Mouse (Mus musculus) T-cell, adult 66 days (primary cell): Measurements from ENCODE around the gene Olfr558. TPM values are rescaled to one million over a fixed set of nuclear protein-coding genes. Genes with fewer than 3 reads are reported as not detected.

Experiments
- total RNA-seq, 2 experiments: library from RNA; stranded (reverse); gene quantifications; 3 replicates in 1 of 2; 4 replicates in 1 of 2; pipeline ENCODE4 v1.2.4; 2023

The Olfr558 gene
- not detected for total RNA-seq

GRCm38 (mm10) chr7:102701915-102702314 is at the start of gene Olfr558:
Gene Olfr558, plus strand, starts transcription at chr7:102702215.

GRCm38 (mm10) chr7:102658523-102658922 is 43.5 kb upstream of the Olfr558 start, which contains the start of gene Olfr555:
Gene Olfr555, plus strand, starts transcription at chr7:102658823.

GRCm38 (mm10) chr7:102664599-102664998 is 37.4 kb upstream of the Olfr558 start, which contains the start of gene Olfr556:
Gene Olfr556, plus strand, starts transcription at chr7:102664899.

GRCm38 (mm10) chr7:102686944-102687501 is 15.0 kb upstream of the Olfr558 start, which contains the start of gene Trim68:
Gene Trim68, minus strand, starts transcription at chr7:102687327.

GRCm38 (mm10) chr7:102695358-102696125 is 6.5 kb upstream of the Olfr558 start, which contains the start of gene Olfr557:
Gene Olfr557, plus strand, starts transcription at chr7:102695910.

GRCm38 (mm10) chr7:102718970-102719369 is 17.0 kb downstream of the Olfr558 start, which contains the start of gene Olfr33:
Gene Olfr33, minus strand, starts transcription at chr7:102719070.

GRCm38 (mm10) chr7:102727391-102727790 is 25.4 kb downstream of the Olfr558 start, which contains the start of gene Olfr559:
Gene Olfr559, minus strand, starts transcription at chr7:102727491.

GRCm38 (mm10) chr7:102759266-102759665 is 57.3 kb downstream of the Olfr558 start, which contains the start of the genes Olfr560 and Olfr78:
Gene Olfr560, minus strand, starts transcription at chr7:102759366.
Gene Olfr78, minus strand, starts transcription at chr7:102759471.

Other genes with a start within 250 kb of the Olfr558 start
- not detected for gene Olfr543, start 220.5 kb upstream of the Olfr558 start, total RNA-seq
- not detected for gene Olfr544, start 213.9 kb upstream of the Olfr558 start, total RNA-seq
- gene Olfr545, start 202.6 kb upstream of the Olfr558 start, total RNA-seq, result not detected
- not detected for gene Olfr547, start 167.5 kb upstream of the Olfr558 start, total RNA-seq
- not detected for gene Olfr548-ps1, start 161.3 kb upstream of the Olfr558 start, total RNA-seq
- gene Olfr549, start 152.3 kb upstream of the Olfr558 start, total RNA-seq, result not detected
- 10 to 100 TPM; 48.7 to 64.4 TPM for gene Trim21, start 136.7 kb upstream of the Olfr558 start, total RNA-seq
- gene Olfr550, start 130.8 kb upstream of the Olfr558 start, total RNA-seq, result not detected
- not detected for gene Olfr551, start 110.3 kb upstream of the Olfr558 start, total RNA-seq
- not detected for gene Olfr552, start 104.4 kb upstream of the Olfr558 start, total RNA-seq
- gene Olfr553, start 84.0 kb upstream of the Olfr558 start, total RNA-seq, result not detected
- not detected for gene Olfr554, start 63.8 kb upstream of the Olfr558 start, total RNA-seq
- gene Olfr555, start 43.4 kb upstream of the Olfr558 start, total RNA-seq, result not detected
- gene Olfr556, start 37.3 kb upstream of the Olfr558 start, total RNA-seq, result not detected
- 10 to 100 TPM; 12.1 to 15.4 TPM for gene Trim68, start 14.9 kb upstream of the Olfr558 start, total RNA-seq
- gene Olfr557, start 6.3 kb upstream of the Olfr558 start, total RNA-seq, result not detected
- not detected for gene Olfr33, start 16.9 kb downstream of the Olfr558 start, total RNA-seq
- gene Olfr559, start 25.3 kb downstream of the Olfr558 start, total RNA-seq, result not detected
- not detected for gene Olfr560, start 57.2 kb downstream of the Olfr558 start, total RNA-seq
- not detected for gene Olfr78, start 57.3 kb downstream of the Olfr558 start, total RNA-seq
- not detected for gene Olfr561, start 69.0 kb downstream of the Olfr558 start, total RNA-seq
- gene Olfr564, start 101.3 kb downstream of the Olfr558 start, total RNA-seq, result not detected
- not detected for gene Olfr566, start 156.6 kb downstream of the Olfr558 start, total RNA-seq
- gene Olfr568, start 174.9 kb downstream of the Olfr558 start, total RNA-seq, result not detected
- not detected for gene Olfr569, start 188.7 kb downstream of the Olfr558 start, total RNA-seq
- gene Olfr570, start 192.4 kb downstream of the Olfr558 start, total RNA-seq, result not detected
- gene Olfr571, start 215.3 kb downstream of the Olfr558 start, total RNA-seq, result under 1 TPM; 0.12 to 0.17 TPM
- not detected for gene Olfr572, start 222.2 kb downstream of the Olfr558 start, total RNA-seq
- gene Olfr573-ps1, start 240.4 kb downstream of the Olfr558 start, total RNA-seq, result not detected
- gene Olfr574, start 246.3 kb downstream of the Olfr558 start, total RNA-seq, result not detected